Mouse (Mus musculus): ENCODE measurements around the gene Map1a. TPM values are rescaled to one million over a fixed set of nuclear protein-coding genes. Genes with fewer than 3 reads are reported as not detected.

Map1a gene
- polyA plus RNA-seq (2014; fragmentation: Illumina TruSeq; extraction: RNeasy Lipid Tissue Mini Kit (QIAGEN cat#74804); ENCODE audit: low read depth, low replicate concordance): 0.08 TPM

DNA sequence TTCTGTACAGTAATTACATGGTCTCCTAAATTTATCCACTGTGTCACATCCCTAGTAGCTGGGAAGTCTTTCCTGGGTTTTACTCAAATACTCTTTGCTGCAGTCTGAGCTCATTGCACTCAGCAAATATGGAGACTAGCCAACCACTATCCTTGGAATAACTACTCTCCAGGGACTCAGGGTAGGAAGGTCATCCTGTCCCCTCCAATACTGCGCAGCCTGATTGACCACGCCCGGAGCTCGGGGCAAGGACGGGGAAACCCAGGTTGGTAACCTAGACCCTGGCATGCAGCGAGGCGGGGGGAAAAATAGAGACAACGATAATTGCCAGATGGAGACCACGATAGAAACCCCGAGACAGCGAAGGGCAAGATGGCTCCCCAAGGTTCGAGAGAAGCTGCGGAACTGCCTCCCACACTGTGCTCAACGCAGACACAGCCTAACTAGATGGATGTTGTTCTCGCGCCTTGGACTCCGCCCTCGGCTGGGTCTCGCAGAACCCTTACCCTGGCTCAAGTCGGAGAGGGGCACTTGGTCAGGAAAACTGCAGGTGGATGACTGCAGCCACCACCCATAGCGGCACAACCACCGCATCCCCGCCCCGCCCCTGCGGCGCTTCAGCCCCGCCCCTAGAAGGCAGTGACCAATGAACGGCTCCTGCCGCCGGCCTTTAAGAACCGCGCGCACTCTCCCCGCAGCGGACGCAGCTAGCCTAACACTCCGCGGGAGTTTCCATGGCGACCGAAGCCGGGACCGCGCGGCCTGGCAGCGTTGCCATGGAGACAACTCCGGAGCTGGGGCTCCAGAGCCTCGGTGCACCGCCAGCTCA lies at the start of gene Map1a:
Gene Map1a (plus strand): TSS at position 700 of the 829 bp plus-strand sequence.

DNA sequence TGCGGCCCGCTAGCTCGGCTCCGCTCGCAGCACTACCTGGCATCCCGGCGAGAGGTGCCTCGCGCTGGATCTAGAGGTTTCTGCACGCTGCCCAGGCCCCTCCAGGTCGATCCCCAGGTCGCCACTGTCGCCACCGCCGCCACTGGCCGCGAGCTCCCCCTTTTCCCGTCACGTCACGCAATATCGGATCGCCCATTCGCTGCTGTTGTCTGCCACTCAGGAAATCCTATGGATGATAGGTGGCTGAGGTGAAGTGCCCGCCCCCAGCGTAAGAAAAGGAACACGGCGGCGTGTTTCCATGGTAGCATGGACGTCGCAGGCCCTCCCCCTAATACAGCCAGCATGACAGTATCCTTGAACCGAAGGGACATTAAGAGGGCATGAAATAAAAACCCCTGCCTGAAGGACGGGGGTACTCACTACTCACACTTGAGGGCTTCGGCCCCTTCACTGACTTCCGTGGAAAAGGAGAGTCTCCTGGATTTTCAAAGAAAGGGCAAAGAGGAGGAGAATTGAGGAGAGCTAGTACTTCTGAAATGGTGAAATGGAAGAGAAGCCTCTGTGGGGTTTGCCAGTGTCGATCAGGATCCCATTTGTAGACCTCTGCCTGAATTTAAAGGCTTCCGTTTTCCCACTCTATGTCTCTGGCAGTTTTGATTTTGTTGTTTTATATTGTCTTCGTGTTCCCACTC lies 18.0 kb upstream of the Map1a start, which contains the start of gene Trp53bp1:
Gene Trp53bp1 (minus strand): TSS at position 172 of the 692 bp plus-strand sequence.

DNA sequence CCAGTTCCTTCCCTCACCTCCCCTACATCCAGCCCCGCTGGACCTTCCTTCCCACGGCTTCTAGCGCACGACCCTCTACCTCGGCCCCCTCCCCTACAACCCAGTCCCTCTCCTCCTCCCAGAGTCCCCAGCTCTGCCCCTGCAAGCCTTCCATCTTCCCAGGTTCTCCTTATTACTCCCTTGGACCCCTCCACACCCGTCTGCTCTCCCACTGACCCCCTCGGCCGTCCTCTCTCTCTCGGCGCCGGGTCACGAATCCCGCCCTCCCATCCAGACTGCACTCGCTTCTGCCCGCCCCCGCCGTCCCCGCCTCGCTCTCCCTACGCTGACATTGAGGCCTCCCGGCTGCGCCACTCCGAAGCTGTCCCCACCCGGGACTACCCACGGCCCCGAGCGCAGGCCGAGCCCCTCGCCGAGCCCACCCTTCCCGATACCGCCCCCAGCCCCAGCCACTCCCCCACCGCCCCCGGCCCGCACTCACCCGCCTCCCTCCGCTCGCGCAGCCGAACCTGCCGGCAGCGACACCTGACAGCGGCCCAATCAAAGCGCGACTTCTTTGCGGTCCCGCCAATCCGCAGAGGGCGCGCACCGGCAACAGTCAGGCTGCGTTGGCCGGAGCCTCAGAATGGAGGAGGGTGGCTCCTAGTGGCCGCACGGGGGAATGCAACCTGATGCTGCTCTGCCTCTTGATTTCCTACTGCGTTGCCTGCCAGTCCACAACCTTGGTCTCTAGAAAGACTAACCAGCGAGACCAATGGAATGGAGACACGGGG lies 65.6 kb downstream of the Map1a start, which contains the start of gene Ppip5k1:
Gene Ppip5k1 (minus strand): TSS at position 577 of the 773 bp plus-strand sequence.

DNA sequence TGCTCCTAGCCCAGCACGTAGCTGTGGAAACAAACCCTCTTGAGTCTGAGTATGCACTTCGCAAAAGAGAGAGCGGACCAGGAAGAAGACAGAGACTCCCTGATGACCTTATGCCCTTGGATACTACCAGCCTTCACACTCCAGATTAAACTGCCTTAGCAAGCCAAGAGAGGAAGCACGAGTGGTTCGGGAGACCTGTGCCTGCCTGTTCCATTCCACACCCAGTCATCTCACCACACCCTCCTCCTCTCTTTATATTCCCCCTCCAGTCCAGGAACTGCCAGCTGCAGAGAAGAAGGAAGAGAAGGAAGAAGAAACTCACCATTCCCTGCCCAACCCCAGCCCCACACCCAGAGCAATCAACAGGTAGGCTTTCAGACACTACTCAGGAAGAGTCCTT lies 68.1 kb downstream of the Map1a start, which contains the start of gene Ckmt1:
Gene Ckmt1 (plus strand): TSS at position 221 of the 400 bp plus-strand sequence.

Other genes with a start within 250 kb of the Map1a start
- not detected for gene Tgm5, start 203.8 kb upstream of the Map1a start, polyA plus RNA-seq (2014; fragmentation: Illumina TruSeq; extraction: RNeasy Lipid Tissue Mini Kit (QIAGEN cat#74804); ENCODE audit: low read depth, low replicate concordance)
- gene Tgm7, start 179.8 kb upstream of the Map1a start, polyA plus RNA-seq (2014; fragmentation: Illumina TruSeq; extraction: RNeasy Lipid Tissue Mini Kit (QIAGEN cat#74804); ENCODE audit: low read depth, low replicate concordance): not detected
- 34.4 TPM for gene Adal, start 149.2 kb upstream of the Map1a start, polyA plus RNA-seq (2014; fragmentation: Illumina TruSeq; extraction: RNeasy Lipid Tissue Mini Kit (QIAGEN cat#74804); ENCODE audit: low read depth, low replicate concordance)
- 5.6 TPM for gene Lcmt2, start 148.9 kb upstream of the Map1a start, polyA plus RNA-seq (2014; fragmentation: Illumina TruSeq; extraction: RNeasy Lipid Tissue Mini Kit (QIAGEN cat#74804); ENCODE audit: low read depth, low replicate concordance)
- gene Tubgcp4, start 118.9 kb upstream of the Map1a start, polyA plus RNA-seq (2014; fragmentation: Illumina TruSeq; extraction: RNeasy Lipid Tissue Mini Kit (QIAGEN cat#74804); ENCODE audit: low read depth, low replicate concordance): 49.1 TPM
- 32.5 TPM for gene Zscan29, start 118.5 kb upstream of the Map1a start, polyA plus RNA-seq (2014; fragmentation: Illumina TruSeq; extraction: RNeasy Lipid Tissue Mini Kit (QIAGEN cat#74804); ENCODE audit: low read depth, low replicate concordance)
- gene Trp53bp1, start 18.2 kb upstream of the Map1a start, polyA plus RNA-seq (2014; fragmentation: Illumina TruSeq; extraction: RNeasy Lipid Tissue Mini Kit (QIAGEN cat#74804); ENCODE audit: low read depth, low replicate concordance): 7.5 TPM
- gene Ppip5k1, start 65.8 kb downstream of the Map1a start, polyA plus RNA-seq (2014; fragmentation: Illumina TruSeq; extraction: RNeasy Lipid Tissue Mini Kit (QIAGEN cat#74804); ENCODE audit: low read depth, low replicate concordance): 14.8 TPM
- gene Ckmt1, start 68.1 kb downstream of the Map1a start, polyA plus RNA-seq (2014; fragmentation: Illumina TruSeq; extraction: RNeasy Lipid Tissue Mini Kit (QIAGEN cat#74804); ENCODE audit: low read depth, low replicate concordance): 14.6 TPM
- gene Strc, start 97.6 kb downstream of the Map1a start, polyA plus RNA-seq (2014; fragmentation: Illumina TruSeq; extraction: RNeasy Lipid Tissue Mini Kit (QIAGEN cat#74804); ENCODE audit: low read depth, low replicate concordance): not detected
- gene Pdia3, start 124.2 kb downstream of the Map1a start, polyA plus RNA-seq (2014; fragmentation: Illumina TruSeq; extraction: RNeasy Lipid Tissue Mini Kit (QIAGEN cat#74804); ENCODE audit: low read depth, low replicate concordance): 1,198 TPM
- 1.3 TPM for gene Catsper2, start 124.2 kb downstream of the Map1a start, polyA plus RNA-seq (2014; fragmentation: Illumina TruSeq; extraction: RNeasy Lipid Tissue Mini Kit (QIAGEN cat#74804); ENCODE audit: low read depth, low replicate concordance)
- gene Ell3, start 154.7 kb downstream of the Map1a start, polyA plus RNA-seq (2014; fragmentation: Illumina TruSeq; extraction: RNeasy Lipid Tissue Mini Kit (QIAGEN cat#74804); ENCODE audit: low read depth, low replicate concordance): 9.0 TPM
- 91.2 TPM for gene Serf2, start 159.6 kb downstream of the Map1a start, polyA plus RNA-seq (2014; fragmentation: Illumina TruSeq; extraction: RNeasy Lipid Tissue Mini Kit (QIAGEN cat#74804); ENCODE audit: low read depth, low replicate concordance)
- gene Hypk, start 163.7 kb downstream of the Map1a start, polyA plus RNA-seq (2014; fragmentation: Illumina TruSeq; extraction: RNeasy Lipid Tissue Mini Kit (QIAGEN cat#74804); ENCODE audit: low read depth, low replicate concordance): 37.1 TPM
- not detected for gene Serinc4, start 167.2 kb downstream of the Map1a start, polyA plus RNA-seq (2014; fragmentation: Illumina TruSeq; extraction: RNeasy Lipid Tissue Mini Kit (QIAGEN cat#74804); ENCODE audit: low read depth, low replicate concordance)
- gene Mfap1b, start 184.5 kb downstream of the Map1a start, polyA plus RNA-seq (2014; fragmentation: Illumina TruSeq; extraction: RNeasy Lipid Tissue Mini Kit (QIAGEN cat#74804); ENCODE audit: low read depth, low replicate concordance): 57.1 TPM
- 58.8 TPM for gene Mfap1a, start 217.1 kb downstream of the Map1a start, polyA plus RNA-seq (2014; fragmentation: Illumina TruSeq; extraction: RNeasy Lipid Tissue Mini Kit (QIAGEN cat#74804); ENCODE audit: low read depth, low replicate concordance)
- 7.2 TPM for gene Wdr76, start 217.1 kb downstream of the Map1a start, polyA plus RNA-seq (2014; fragmentation: Illumina TruSeq; extraction: RNeasy Lipid Tissue Mini Kit (QIAGEN cat#74804); ENCODE audit: low read depth, low replicate concordance)

Measured in kidney, adult 10 weeks (tissue).